Mouse (Mus musculus) cortical plate, adult 2 months (tissue): ENCODE data around the gene Dync1h1.

Experiments used
- CTCF ChIP-seq: fragments of 200-500 bp; IDR thresholded peaks from 2 replicates; pipeline ENCODE4 v1.5.1; 2011; ENCODE audit warnings: mild to moderate bottlenecking, control low read depth, low read length; ENCODE audit not compliant: insufficient read depth; ENCODE audit errors: extremely low read depth
- POLR2A ChIP-seq: fragments of 200-500 bp; IDR thresholded peaks from 2 replicates; pipeline ENCODE4 v1.6.1; 2011; ENCODE audit warnings: mild to moderate bottlenecking, low read length, control low read depth; ENCODE audit not compliant: insufficient read depth; ENCODE audit errors: extremely low read depth

DNA sequence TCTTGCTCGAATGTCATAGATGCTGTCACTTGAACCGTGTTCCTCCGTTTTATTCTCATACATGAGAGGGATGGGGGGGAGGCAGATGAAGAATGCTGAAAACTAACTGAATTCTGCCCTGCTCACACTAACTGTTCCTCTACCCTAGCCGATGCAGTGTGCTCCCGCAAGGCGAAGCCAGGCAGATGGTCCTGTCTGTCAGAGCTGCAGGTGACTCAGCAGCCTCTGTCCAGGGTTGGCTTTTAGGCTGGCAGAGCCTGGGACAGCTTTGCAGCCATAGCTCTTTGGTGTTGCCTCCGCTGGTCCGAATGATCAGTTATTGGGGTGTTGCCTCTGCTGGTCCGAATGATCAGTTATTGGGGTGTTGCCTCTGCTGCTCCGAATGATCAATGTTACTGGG, 30.2 kb upstream of the Dync1h1 start:
- TF ChIP-seq CTCF (no peak), POLR2A (no peak)
